Mouse (Mus musculus) retina, postnatal 7 days (tissue): ENCODE results near the gene Ogfr.

ENCODE experiments used
- DNase-seq: peaks from one replicate; pipeline ENCODE4 v3.0.0-alpha.2; 2012; ENCODE audit warnings: low read depth, low spot score

The Ogfr gene

GRCm38 (mm10) chr2:180600569-180601021, 11.6 kb downstream of the Ogfr start:
- no peak for DNase-seq

- DNase-seq, result no peak
Measured at GRCm38 (mm10) chr2:180604781-180605180, 15.7 kb downstream of the Ogfr start.

GRCm38 (mm10) chr2:180610283-180610682, 21.2 kb downstream of the Ogfr start:
- DNase-seq, result no peak

DNA sequence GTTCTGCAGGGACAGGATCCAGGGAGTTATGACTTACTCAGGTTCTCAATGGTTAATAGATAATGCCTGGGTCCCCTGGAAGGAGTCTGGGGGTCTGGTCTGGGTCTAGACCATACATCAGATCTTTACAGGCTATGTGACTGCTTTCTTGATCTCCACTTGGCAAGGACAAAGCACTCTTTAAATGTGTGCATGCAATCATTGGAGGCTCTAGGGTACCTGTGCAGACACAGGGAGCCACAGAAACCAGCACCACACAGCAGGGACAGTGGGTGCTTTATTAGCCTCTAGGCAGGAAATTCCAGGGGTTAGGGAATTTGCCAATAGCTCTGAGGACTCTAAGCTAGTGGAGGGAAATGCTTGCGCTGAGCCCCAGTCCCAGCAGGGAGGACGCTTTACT, 22.8 kb downstream of the Ogfr start:
- no peak for DNase-seq

- DNase-seq, result no peak
Measured at GRCm38 (mm10) chr2:180641576-180642554, 52.8 kb downstream of the Ogfr start.

DNA sequence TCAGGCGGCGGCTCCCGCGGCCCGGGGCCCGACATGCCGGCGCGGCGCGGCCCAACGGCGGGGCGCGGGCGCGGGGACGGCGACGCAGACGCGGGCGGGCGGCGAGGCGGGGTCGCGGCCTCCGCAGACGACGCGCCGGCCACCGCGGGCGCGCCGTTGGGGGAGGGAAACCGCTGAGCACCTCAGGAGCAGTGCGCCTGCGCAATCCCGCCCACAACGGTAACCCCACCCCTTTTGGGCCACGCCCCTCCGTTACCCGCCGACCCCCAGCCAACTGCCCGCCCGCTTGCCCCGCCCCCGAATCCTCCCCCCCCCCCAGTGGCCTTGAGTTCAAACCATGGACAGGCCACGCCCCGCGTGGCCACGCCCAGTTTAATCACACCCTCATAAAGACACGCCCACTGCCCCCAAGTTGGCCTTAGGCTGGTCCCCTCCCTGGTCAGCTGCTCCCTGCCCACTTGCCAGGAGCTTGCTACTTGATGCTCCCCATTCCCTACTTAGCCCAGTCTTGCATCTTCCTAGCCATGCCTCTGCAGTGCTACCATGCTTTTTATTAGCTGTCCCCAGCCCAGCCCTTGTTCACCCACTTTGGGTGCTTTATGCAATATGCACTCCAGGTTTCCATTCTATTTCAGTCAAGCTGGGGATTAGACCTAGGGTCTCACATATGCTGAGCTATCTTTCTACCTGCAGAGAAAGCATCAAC, 53.7 kb downstream of the Ogfr start, which contains the start of gene Tcfl5:
Gene Tcfl5, minus strand, starts transcription at position 154 of the 706 bp plus-strand sequence.
- no peak for DNase-seq

- DNase-seq, result no peak
Measured at GRCm38 (mm10) chr2:180643626-180644025, 54.6 kb downstream of the Ogfr start.
